Mouse (Mus musculus) lung, postnatal 0 days (tissue): ENCODE data around the gene Foxd1. TPM values are rescaled to one million over a fixed set of nuclear protein-coding genes. Genes with fewer than 3 reads are reported as not detected.

Source experiments
- ATAC-seq: fragments of 200-750 bp; cut with Nextera tagmentation; 2 replicates; pipeline ENCODE4 v1.8.0; 2017; ENCODE audit warnings: moderate library complexity
- DNase-seq: peaks from one replicate; pipeline ENCODE4 v3.0.0-alpha.2; 2016; ENCODE audit warnings: low spot score
- H3K27ac ChIP-seq: fragments of 300-500 bp; sonication (generic); 2 replicates; pipeline ENCODE4 v1.5.1; 2014; ENCODE audit warnings: antibody characterized with exemption, mild to moderate bottlenecking, low read length, mixed read lengths
- H3K27me3 ChIP-seq: fragments of 300-500 bp; sonication (generic); replicated peaks from 2 replicates; pipeline ENCODE4 v1.6.1; 2014; ENCODE audit warnings: low read length, mixed read lengths; ENCODE audit not compliant: insufficient read depth
- H3K36me3 ChIP-seq: fragments of 300-500 bp; sonication (generic); 2 replicates; pipeline ENCODE4 v1.6.1; 2014; ENCODE audit warnings: low read length, mixed read lengths; ENCODE audit not compliant: insufficient read depth
- H3K4me1 ChIP-seq: fragments of 300-500 bp; sonication (generic); 2 replicates; pipeline ENCODE4 v1.6.1; 2014; ENCODE audit warnings: antibody characterized with exemption, low read depth, low read length, mixed read lengths; ENCODE audit not compliant: insufficient read depth
- H3K4me2 ChIP-seq: fragments of 300-500 bp; sonication (generic); replicated peaks from 2 replicates; pipeline ENCODE4 v1.6.1; 2014; ENCODE audit warnings: low read depth, mild to moderate bottlenecking, low read length, moderate library complexity, mixed read lengths
- H3K4me3 ChIP-seq: fragments of 300-500 bp; sonication (generic); 2 replicates; pipeline ENCODE4 v1.5.1; 2014; ENCODE audit warnings: low read depth, low read length
- H3K9ac ChIP-seq: fragments of 300-500 bp; sonication (generic); replicated peaks from 2 replicates; pipeline ENCODE4 v1.6.1; 2014; ENCODE audit warnings: low read depth, mild to moderate bottlenecking
- H3K9me3 ChIP-seq: fragments of 300-500 bp; sonication (generic); 2 replicates; pipeline ENCODE4 v1.6.1; 2016; ENCODE audit warnings: low read length, mixed read lengths
- CTCF ChIP-seq: IDR thresholded peaks from 2 replicates; pipeline ENCODE4 v1.5.1; 2016; ENCODE audit warnings: antibody characterized with exemption, mild to moderate bottlenecking
- EP300 ChIP-seq: IDR thresholded peaks from 2 replicates; pipeline ENCODE4 v1.6.1; 2016; ENCODE audit warnings: antibody characterized with exemption, mild to moderate bottlenecking, control low read depth
- WGBS: fragments of 180-500 bp; shearing (Covaris S2); extraction: QIAGEN DNeasy Blood & Tissue Kit; methylation state at CpG from one replicate; pipeline ENCODE4 v1.1.7; 2014; 5-methylcytosine and 5-hydroxymethylcytosine counted together
- polyA plus RNA-seq: library from polyadenylated mRNA; unstranded; fragments of >200 nt; fragmentation: Nextera tagmentation; extraction: Ambion mirVana; gene quantifications from 2 replicates; pipeline ENCODE4 v1.2.1, GENCODE M21; 2015

The Foxd1 gene
- polyA plus RNA-seq, 1 experiment from 2014 or later: 0.05 TPM

DNA sequence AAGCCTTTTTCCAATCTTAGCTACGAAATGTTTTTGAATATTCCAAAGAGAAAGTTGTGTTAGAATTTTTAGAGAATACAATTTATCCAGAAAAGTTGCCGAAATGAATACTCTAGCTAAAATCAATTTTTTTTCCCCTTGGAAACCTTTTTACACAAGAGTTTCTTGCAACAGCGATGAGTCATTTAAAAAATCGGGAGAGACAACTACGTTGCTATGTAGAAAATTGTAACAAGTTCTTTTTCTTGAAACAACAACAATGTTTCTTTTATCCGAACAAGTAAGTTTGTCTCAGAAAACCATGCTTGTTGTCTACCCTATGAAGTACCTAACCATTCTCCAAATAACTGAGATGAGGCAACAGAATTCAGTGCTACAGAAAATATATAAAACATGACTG, 36.1 kb upstream of the Foxd1 start:
- peaks cover 7% of the 10 kb centered on the region; the same call in 1 of the 2 replicates for H3K4me1 ChIP-seq
- H3K27me3 ChIP-seq: no peaks in the 10 kb centered on the region
- no peak overlapping the region for H3K4me2 ChIP-seq
- H3K36me3 ChIP-seq: 0 out of 2 replicates have a peak, but pooled peaks cover 2% of the 10 kb centered on the region
- no peak overlapping the region for H3K27ac ChIP-seq
- peak; percentile 30 for DNase-seq
- TF ChIP-seq CTCF (no peak), EP300 (no peak)
- no peak overlapping the region for H3K9ac ChIP-seq
- 80% methylated on average over 6 of the region's 6 CpGs for WGBS
- no peak for ATAC-seq
- H3K4me3 ChIP-seq: no peak overlapping the region
- no peaks in the 10 kb centered on the region for H3K9me3 ChIP-seq

DNA sequence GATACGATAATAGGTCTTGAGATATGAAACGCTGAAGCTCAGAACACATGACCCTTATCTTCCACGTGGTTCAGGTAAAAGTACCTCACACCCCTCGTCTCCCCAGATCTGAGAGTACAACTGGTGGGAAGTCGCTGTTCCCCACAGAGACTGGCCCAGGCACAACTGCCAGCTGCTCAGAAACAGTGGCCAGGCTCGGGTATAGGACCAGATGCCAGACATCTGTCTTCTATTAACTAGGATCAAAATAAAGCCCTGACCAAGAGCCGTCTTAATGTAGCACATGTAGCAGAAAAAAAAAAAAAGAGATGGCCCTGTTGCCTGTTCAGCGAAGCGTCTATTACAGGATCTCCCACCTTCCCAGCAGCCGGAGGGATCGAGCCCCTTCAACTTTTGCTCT, 29.0 kb upstream of the Foxd1 start:
- WGBS: 73% methylated on average over 11 of the region's 11 CpGs
- no peak for ATAC-seq
- no peak for DNase-seq
- TF ChIP-seq EP300 (no peak), CTCF (no peak)
- Histone ChIP-seq H3K4me1 (no peaks in the 10 kb centered on the region), H3K4me2 (no peak overlapping the region), H3K27me3 (no peaks in the 10 kb centered on the region), H3K9me3 (no peaks in the 10 kb centered on the region), H3K36me3 (no peaks in the 10 kb centered on the region), H3K27ac (no peak overlapping the region), H3K9ac (no peak overlapping the region), H3K4me3 (no peak overlapping the region)

DNA sequence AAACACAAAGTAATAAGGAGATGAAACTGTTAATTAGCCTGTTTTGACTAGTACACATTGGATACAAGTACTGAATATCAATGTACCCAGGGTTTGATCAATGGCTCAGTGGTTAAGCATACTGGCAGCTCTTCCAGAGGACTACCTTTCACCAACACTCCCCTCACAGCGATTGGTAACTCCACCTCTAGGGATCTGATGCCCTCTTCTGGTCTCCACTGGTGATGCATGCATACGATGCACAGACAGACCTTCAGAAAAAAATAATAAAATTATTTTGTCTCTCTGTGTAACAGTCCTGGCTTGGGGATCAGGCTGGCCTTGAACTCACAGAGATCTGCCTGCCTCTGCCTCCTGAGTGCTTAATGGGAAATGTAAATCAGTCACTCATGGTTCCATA, 21.9 kb upstream of the Foxd1 start:
- Histone ChIP-seq H3K4me2 (no peak overlapping the region), H3K27ac (no peak overlapping the region), H3K27me3 (no peaks in the 10 kb centered on the region), H3K36me3 (no peaks in the 10 kb centered on the region), H3K9me3 (no peaks in the 10 kb centered on the region), H3K4me3 (no peak overlapping the region), H3K9ac (no peak overlapping the region), H3K4me1 (no peaks in the 10 kb centered on the region)
- no peak for ATAC-seq
- WGBS: 50% methylated on average over 2 of the region's 2 CpGs
- peak; percentile 43 for DNase-seq
- peak; percentile 73 for TF ChIP-seq CTCF
- no peak for TF ChIP-seq EP300

DNA sequence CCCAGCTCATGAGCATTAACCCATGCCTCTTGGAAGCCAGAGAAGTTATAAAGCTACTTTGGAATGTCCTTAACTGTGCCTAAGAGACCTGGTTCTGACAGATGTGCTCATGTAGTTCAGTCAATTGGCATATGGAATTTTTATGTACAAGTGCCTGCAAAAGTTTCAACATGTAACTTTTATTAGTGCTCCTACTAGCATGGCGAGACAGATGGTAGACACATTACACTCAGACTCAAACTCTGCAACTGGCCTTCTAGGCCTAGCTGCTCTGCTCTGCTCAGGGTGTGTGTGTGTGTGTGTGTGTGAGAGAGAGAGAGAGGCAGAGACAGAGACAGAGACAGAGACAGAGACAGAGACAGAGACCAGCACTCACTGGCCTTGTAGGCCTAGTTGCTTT, 17.8 kb upstream of the Foxd1 start:
- Histone ChIP-seq H3K9me3 (no peaks in the 10 kb centered on the region), H3K9ac (no peak overlapping the region), H3K27ac (no peak overlapping the region), H3K27me3 (no peaks in the 10 kb centered on the region), H3K4me3 (no peak overlapping the region), H3K4me1 (no peaks in the 10 kb centered on the region), H3K36me3 (no peaks in the 10 kb centered on the region), H3K4me2 (no peak overlapping the region)
- no peak for ATAC-seq
- WGBS: 93% methylated on average over 1 of the region's 1 CpGs
- DNase-seq: no peak
- TF ChIP-seq EP300: no peak
- no peak for TF ChIP-seq CTCF

DNA sequence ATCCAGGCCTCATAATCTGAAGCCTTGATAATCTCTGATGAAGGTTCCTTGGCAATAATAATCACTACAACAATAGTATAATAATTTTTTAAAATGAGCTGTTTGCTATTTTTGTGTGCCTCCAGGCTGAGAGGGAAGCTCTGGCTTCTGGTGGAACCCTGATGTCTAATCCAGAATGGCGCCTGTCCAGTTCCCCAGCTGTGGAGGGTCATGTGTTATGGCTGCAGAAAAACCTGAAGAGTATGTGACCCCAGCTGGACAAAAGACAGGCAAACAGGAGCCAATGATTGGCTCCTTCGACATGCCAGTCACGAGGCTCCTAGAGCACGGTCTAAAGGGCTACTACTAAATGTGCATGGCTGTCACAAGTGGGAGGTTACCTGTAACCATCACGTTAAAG, 13.5 kb upstream of the Foxd1 start:
- Histone ChIP-seq H3K4me3 (no peak overlapping the region), H3K4me1 (no peaks in the 10 kb centered on the region), H3K4me2 (no peak overlapping the region), H3K27ac (no peak overlapping the region), H3K9me3 (no peaks in the 10 kb centered on the region), H3K36me3 (no peaks in the 10 kb centered on the region), H3K9ac (no peak overlapping the region), H3K27me3 (0 out of 2 replicates have a peak, but pooled peaks cover 4% of the 10 kb centered on the region)
- 66% methylated on average over 5 of the region's 5 CpGs for WGBS
- TF ChIP-seq CTCF: no peak
- no peak for TF ChIP-seq EP300
- no peak for ATAC-seq
- DNase-seq: no peak

DNA sequence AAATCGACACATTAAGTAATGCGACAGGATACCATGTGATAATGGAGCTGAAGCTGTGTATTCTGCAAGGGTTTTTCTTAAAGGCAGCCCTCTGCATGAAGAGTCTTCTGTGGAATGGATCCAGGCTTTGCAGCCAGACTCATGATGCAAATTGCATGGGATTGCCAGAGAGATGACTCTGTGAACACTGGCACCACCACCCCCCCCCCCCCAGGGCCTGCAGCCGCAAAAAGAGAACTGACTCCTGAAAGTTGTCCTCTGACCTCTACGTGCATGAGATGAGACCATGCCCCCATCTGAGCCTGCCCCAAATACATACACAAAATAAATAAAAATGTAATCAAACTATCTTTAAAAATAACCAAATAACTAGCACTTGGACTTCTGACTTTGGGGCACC, 4.6 kb upstream of the Foxd1 start:
- Histone ChIP-seq H3K4me2 (no peak overlapping the region), H3K4me3 (no peak overlapping the region), H3K9me3 (no peaks in the 10 kb centered on the region), H3K27me3 (peaks cover 44% of the 10 kb centered on the region), H3K4me1 (peaks cover 7% of the 10 kb centered on the region), H3K9ac (no peak overlapping the region), H3K36me3 (no peaks in the 10 kb centered on the region), H3K27ac (no peak overlapping the region)
- 62% methylated on average over 4 of the region's 4 CpGs for WGBS
- DNase-seq (no peak), ATAC-seq (no peak)
- TF ChIP-seq CTCF: no peak
- TF ChIP-seq EP300: no peak

DNA sequence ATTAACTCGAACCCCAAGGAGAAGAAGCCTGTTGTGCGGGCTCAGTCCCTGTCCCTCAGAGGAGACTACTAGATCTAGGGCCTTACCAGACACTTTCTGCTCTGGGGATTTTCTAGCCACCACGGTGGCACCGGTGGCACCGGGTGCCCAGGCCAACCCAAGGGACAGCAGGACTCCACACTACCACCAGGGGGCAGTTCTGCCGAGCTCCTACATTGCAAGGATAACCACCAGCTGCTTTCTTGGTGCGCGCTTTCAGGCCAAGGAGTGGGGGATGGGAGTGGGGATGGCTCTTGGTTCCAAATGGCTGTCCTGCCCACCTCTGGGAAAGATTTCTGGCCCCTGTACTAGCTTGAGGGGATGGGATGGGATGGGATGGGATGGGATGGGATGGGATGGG, 2.5 kb upstream of the Foxd1 start:
- Histone ChIP-seq H3K36me3 (no peaks in the 10 kb centered on the region), H3K4me2 (no peak overlapping the region)
- DNase-seq: no peak

More for the DNA sequence above, 2.5 kb upstream of the Foxd1 start:
- Histone ChIP-seq H3K27ac (no peak overlapping the region), H3K27me3 (peaks cover 58% of the 10 kb centered on the region), H3K9me3 (no peaks in the 10 kb centered on the region), H3K4me1 (peaks cover 8% of the 10 kb centered on the region), H3K4me3 (no peak overlapping the region), H3K9ac (no peak overlapping the region)
- peak; percentile 77 for TF ChIP-seq CTCF
- no peak for TF ChIP-seq EP300
- ATAC-seq: 0 out of 2 replicates have a peak, but pooled peaks have one; percentile 16
- whole genome bisulfite sequencing: 18% methylated on average over 8 of the region's 8 CpGs
